Mouse (Mus musculus) regulatory T cell (primary cell): ENCODE data around the gene F930015N05Rik.

Source experiments
- in situ Hi-C: fragments of 300-600 bp; cut with MboI, MseI; formaldehyde crosslinking; loops from one replicate; pipeline ENCODE4 v1.15.1; 2025; ENCODE audit warnings: high pct_unique_total_duplicates

Gene F930015N05Rik

GRCm38 (mm10) chr11:64436412-64436727 is at the start of gene F930015N05Rik:
Gene F930015N05Rik (minus strand): TSS chr11:64436653.
- in situ Hi-C loops = no loop called here

GRCm38 (mm10) chr11:64481445-64481844 is 45.0 kb upstream of the F930015N05Rik start:
- in situ Hi-C loops = no loop called here

GRCm38 (mm10) chr11:64473679-64474078 is 37.2 kb upstream of the F930015N05Rik start:
- in situ Hi-C loops = no loop called here

GRCm38 (mm10) chr11:64470689-64471088 is 34.2 kb upstream of the F930015N05Rik start:
- in situ Hi-C loops = no loop called here

- in situ Hi-C loops = no loop called here
These were observed 32.3 kb upstream of the F930015N05Rik start for GRCm38 (mm10) chr11:64468737-64469136.

GRCm38 (mm10) chr11:64461746-64462145 is 25.3 kb upstream of the F930015N05Rik start:
- in situ Hi-C loops = no loop called here

GRCm38 (mm10) chr11:64448586-64449315 is 12.3 kb upstream of the F930015N05Rik start:
- in situ Hi-C loops = no loop called here

- in situ Hi-C loops = no loop called here
These were observed 8.8 kb upstream of the F930015N05Rik start for GRCm38 (mm10) chr11:64445227-64445626.

- in situ Hi-C loops = loop anchor here (5.0 kb wide), 1 partner anchor 1035 kb away; no protein-coding TSS in a partner anchor
These were observed 6.2 kb upstream of the F930015N05Rik start for GRCm38 (mm10) chr11:64442701-64443100.

- in situ Hi-C loops = loop anchor here (5.0 kb wide), 1 partner anchor 1035 kb away; no protein-coding TSS in a partner anchor
These were observed 5.7 kb upstream of the F930015N05Rik start for GRCm38 (mm10) chr11:64442119-64442518.

GRCm38 (mm10) chr11:64438909-64439308 is 2.5 kb upstream of the F930015N05Rik start:
- in situ Hi-C loops = no loop called here

- in situ Hi-C loops = no loop called here
These were observed 1.3 kb upstream of the F930015N05Rik start for GRCm38 (mm10) chr11:64437721-64438120.

GRCm38 (mm10) chr11:64436791-64437298 is 392 bp upstream of the F930015N05Rik start:
- in situ Hi-C loops = no loop called here

- in situ Hi-C loops = no loop called here
These were observed 674 bp downstream of the F930015N05Rik start for GRCm38 (mm10) chr11:64435546-64436411.

- in situ Hi-C loops = loop anchor here (5.0 kb wide), 1 partner anchor 503 kb away; no protein-coding TSS in a partner anchor
These were observed 1.6 kb downstream of the F930015N05Rik start, which contains the start of gene Hs3st3a1 for GRCm38 (mm10) chr11:64434611-64435545. Gene Hs3st3a1 (plus strand): TSS chr11:64435332.

- in situ Hi-C loops = no loop called here
These were observed 17.5 kb downstream of the F930015N05Rik start for GRCm38 (mm10) chr11:64418969-64419368.

- in situ Hi-C loops = no loop called here
These were observed 35.8 kb downstream of the F930015N05Rik start for GRCm38 (mm10) chr11:64400534-64401093.

- in situ Hi-C loops = no loop called here
These were observed 38.8 kb downstream of the F930015N05Rik start for GRCm38 (mm10) chr11:64397612-64398011.

- in situ Hi-C loops = no loop called here
These were observed 39.5 kb downstream of the F930015N05Rik start for GRCm38 (mm10) chr11:64396949-64397348.

GRCm38 (mm10) chr11:64396331-64396881 is 40.0 kb downstream of the F930015N05Rik start:
- in situ Hi-C loops = no loop called here
